Mouse (Mus musculus) Muller cell, postnatal 12 days (primary cell): ENCODE measurements around the gene Edc3.
"Not testable (repeated sequence)": the region's sequence is repeated elsewhere in the genome, so short reads cannot be mapped to it uniquely, and the experiment has no call there.

Experiments
- DNase-seq: peaks from one replicate; pipeline ENCODE4 v3.0.0-alpha.2; 2015; ENCODE audit errors: inconsistent ontology term

Gene Edc3

DNA sequence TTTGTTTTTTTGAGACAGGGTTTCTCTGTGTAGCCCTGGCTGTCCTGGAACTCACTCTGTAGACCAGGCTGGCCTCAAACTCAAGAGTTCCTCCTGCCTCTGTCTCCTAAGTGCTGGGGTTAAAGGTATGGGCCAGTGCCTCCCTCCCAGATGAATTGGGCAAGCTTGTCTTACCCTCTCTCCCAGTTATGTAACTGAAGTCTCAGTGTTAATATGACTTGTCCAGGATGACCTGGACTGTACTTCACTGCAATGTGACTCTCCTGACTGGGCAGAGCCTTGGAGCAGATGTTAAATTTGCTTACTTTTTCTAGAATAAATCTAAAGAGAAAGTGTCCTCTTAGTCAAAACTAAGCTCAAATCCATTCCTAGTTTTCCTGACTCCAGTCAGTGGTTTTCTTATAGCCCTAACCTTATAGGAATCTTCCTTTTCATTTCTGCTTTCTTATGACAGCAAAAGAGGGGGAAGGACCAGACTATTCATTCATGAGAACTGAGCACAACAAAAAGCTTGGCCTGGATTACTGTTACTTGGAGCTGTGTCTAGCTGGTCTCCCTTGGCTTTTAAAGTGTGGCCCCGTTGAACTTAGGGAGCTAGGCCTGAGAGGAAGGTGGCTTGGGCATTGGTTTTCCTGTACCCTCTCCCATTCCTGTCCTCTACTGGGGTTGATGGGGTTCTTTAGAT, 9.7 kb upstream of the Edc3 start:
- DNase-seq, result peak; percentile 9

- no peak for DNase-seq
Observed at GRCm38 (mm10) chr9:57706496-57706895, 1.8 kb upstream of the Edc3 start.

- DNase-seq, result peak; percentile 65
Observed at GRCm38 (mm10) chr9:57708720-57709274, 457 bp downstream of the Edc3 start.

GRCm38 (mm10) chr9:57710214-57710613, 1.9 kb downstream of the Edc3 start:
- DNase-seq, result not testable (repeated sequence)

- DNase-seq, result no peak
Observed at GRCm38 (mm10) chr9:57712194-57712593, 3.9 kb downstream of the Edc3 start.

DNA sequence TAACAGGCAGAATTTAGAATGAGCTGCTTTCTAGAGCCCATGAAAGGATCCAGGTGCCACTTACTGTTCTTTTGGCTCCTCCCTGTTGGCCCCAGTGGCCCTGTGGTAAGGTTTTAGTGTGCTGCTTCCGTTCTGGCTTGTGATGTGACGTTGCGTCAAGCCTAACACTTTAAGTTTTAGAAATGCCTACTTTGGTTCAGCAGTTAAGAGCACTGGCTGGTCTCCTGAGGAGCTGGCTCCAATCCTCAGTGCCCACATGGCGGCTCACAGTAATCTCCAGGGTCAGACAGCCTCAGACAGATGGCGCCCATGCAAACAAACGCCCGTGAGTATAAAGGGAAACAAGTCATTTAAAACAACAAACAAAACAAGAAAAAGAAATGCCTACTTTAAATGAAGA, 10.1 kb downstream of the Edc3 start:
- no peak for DNase-seq

DNA sequence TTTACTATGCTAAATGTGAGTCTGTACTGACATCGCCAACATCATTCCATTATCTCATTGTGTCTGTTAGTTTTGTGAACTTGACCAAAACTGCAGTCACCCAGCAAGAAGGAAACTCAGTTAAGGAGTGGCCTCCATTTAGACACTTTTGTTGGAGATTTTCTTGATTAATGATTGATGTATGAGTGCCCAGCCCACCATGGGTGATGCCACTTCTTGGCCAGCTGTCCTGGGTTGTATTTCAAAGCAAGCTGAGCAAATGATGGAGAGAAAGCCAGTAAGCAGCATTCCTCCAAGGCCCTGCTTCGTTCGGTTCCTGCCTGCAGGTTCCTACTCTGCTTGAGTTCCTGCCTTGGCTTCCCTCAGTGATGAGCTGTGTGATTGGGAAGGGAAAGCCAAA, 12.4 kb downstream of the Edc3 start:
- DNase-seq, result no peak

DNA sequence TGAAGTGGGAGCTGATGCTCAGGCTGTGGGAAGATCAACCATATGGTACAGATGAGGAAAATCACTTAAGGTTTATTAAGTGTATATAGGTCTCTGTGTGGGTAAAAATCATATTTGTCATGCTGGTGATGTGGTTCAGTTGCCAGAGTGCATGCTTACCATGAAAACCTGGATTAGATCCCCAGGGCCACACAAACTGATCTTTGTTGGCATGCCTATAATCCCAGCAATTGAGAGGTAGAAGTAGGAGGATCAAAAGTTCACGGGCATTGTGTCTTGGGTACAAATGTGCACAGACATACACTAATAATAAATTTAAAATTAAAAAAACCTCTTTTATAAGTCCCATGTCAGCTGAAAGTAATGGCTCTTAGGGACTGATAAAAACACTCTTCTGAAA, 14.0 kb downstream of the Edc3 start:
- DNase-seq, result no peak

GRCm38 (mm10) chr9:57723315-57723715, 15.0 kb downstream of the Edc3 start:
- peak; percentile 83 for DNase-seq

DNA sequence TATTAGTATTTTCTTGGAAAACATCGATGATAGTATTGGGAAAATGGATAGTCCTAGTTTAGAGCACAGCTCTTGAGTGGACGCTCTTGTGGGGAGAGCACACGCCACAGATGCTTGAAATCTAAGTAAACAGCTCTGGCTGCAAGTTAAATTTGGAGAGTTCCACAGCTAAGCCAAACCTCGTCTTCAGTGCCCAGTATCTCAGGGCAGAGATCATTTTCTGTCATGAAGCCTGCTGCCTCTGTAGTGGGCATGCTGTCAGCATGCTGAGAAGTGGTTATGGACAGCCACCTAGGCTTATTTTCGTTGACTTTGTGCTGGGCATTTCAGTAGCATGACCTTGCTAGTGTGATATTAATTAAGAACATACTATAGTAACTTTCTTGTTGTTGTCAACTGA, 15.5 kb downstream of the Edc3 start:
- DNase-seq, result no peak

- DNase-seq, result no peak
Observed at GRCm38 (mm10) chr9:57724701-57725100, 16.4 kb downstream of the Edc3 start.

DNA sequence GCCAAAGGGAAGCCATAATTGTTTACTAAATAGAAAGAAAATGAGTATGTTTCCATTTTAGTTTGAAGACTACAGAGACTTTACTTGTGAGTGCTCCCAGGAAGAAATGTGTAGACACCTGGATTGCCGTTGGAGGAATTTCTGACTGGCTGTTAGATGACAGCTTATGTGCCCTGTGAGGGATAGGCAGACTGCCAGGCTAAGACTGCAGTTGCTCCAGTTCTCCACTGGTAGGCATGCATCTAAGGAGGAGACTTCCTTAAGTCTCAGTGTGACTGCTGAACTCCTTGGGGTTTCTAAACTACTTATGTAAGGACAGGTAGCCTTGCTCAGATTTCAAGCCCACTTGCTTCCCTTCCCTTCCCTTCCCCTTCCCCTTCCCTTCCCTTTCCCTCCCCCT, 20.0 kb downstream of the Edc3 start:
- no peak for DNase-seq

GRCm38 (mm10) chr9:57733606-57734005, 25.3 kb downstream of the Edc3 start:
- DNase-seq, result no peak

DNA sequence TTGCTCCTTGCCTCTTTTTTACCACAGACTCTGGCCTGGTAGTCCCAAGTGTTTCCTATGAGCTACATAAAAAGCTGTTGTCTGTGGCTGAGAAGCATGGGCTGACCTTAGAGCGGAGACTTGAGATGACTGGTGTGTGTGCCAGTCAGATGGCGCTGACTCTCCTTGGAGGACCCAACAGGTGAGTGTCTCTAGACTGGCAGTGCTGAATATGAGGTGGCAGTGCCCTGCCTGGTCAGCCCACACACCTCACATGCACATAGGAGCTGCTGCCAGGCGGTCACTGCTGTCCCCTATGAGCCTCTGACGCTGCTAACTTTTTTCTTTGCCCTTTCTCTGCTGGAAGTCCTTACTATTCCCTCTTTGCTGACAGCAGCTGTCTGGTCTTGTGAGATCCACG, 31.5 kb downstream of the Edc3 start:
- no peak for DNase-seq

GRCm38 (mm10) chr9:57744462-57745091, 36.2 kb downstream of the Edc3 start:
- DNase-seq, result no peak

- no peak for DNase-seq
Observed at GRCm38 (mm10) chr9:57747067-57747466, 38.7 kb downstream of the Edc3 start.

- DNase-seq, result no peak
Observed at GRCm38 (mm10) chr9:57748137-57748536, 39.8 kb downstream of the Edc3 start.

GRCm38 (mm10) chr9:57748831-57749230, 40.5 kb downstream of the Edc3 start:
- no peak for DNase-seq

DNA sequence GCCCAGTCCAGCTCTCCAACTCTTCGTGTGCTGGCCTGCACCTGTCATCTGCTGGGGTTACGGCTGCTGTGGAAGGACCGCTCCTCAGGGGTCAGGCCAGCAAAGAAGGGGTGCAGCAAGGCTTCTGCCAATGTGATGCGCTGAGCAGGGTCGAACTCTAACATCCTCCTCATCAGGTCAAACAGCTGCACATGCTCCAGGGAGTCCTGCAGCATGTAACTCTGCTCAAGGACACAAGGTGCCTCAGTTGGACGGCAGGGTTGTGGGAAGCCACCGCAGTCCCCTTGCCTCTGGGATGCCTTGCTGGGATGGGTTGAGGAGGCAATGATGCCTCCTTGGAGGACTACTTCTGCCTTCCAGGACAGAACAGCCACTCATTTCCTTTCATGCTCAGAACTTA, 42.6 kb downstream of the Edc3 start:
- DNase-seq, result no peak

DNA sequence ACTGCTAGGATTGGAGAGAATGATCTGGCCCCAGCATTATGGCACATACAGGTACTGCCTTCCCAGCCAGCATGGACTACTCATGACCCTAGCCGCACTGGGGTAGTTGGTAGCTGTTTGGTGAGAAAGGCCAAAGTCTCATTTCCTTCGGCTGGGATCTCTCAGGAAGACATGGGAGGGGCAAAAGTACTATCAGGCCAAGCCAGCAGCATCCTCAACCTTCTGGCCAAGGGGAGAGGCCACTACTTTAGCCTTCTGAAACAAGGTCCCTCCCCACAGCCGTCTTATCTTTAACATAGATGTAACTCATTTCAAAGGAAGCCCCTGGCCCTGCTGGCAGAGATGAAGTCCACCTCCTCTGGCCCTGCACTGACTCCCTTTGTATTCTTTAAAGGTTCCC, 49.2 kb downstream of the Edc3 start:
- no peak for DNase-seq

- no peak for DNase-seq
Observed at GRCm38 (mm10) chr9:57758528-57758927, 50.2 kb downstream of the Edc3 start.

GRCm38 (mm10) chr9:57759289-57759688, 50.9 kb downstream of the Edc3 start:
- peak; percentile 51 for DNase-seq

DNA sequence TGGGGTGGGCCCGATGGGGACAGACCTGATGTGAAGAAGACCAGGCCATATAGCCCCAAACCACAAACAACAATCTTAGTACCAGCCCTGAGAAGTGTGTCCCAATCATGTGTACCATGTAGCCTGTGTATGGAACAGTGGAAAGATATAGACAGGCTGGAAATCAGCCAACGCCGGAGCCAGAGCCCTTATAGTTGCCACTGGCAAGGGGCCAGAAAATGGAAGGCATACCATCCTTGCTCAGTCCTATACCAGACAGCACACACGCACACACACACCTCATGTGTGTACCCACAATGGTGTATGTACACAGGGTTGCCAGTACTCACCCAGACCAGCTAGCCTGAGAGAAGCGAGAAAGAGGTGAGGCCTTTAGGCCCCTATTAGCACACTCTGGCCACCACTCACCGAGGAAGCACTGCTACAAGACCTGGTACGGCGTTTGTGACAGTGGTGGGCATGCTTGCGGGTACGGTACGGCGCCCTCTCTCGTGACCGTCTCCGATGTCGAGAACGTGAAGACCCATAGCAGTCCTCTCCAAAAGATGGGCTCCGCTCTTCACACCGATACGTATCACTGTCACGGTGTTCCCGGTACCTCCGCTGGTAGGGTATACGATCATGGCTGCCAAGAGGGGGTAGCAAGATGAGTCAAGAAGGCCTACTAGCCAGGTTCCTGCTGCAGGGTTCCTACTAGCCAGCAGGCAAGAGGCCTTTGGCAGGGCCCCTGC, 52.2 kb downstream of the Edc3 start:
- no peak for DNase-seq
